Mouse (Mus musculus) intestine, embryonic 16.5 days (tissue): ENCODE measurements around the gene Sorbs2. TPM values are rescaled to one million over a fixed set of nuclear protein-coding genes. Genes with fewer than 3 reads are reported as not detected.

Experiments used
- ATAC-seq: fragments of 200-750 bp; cut with Nextera tagmentation; 2 replicates; pipeline ENCODE4 v1.8.0; 2017; ENCODE audit warnings: moderate TSS enrichment, moderate library complexity
- H3K27ac ChIP-seq: fragments of 300-500 bp; sonication (generic); 2 replicates; pipeline ENCODE4 v1.5.1; 2014; ENCODE audit warnings: mild to moderate bottlenecking, low read length
- H3K27me3 ChIP-seq: fragments of 300-500 bp; sonication (generic); replicated peaks from 2 replicates; pipeline ENCODE4 v1.6.1; 2014; ENCODE audit warnings: low read length, control low read depth, mixed read lengths; ENCODE audit not compliant: control insufficient read depth, insufficient read depth
- H3K36me3 ChIP-seq: fragments of 300-500 bp; sonication (generic); 2 replicates; pipeline ENCODE4 v1.6.1; 2014; ENCODE audit warnings: low read length, control low read depth; ENCODE audit not compliant: control insufficient read depth, insufficient read depth
- H3K4me1 ChIP-seq: fragments of 300-500 bp; sonication (generic); 2 replicates; pipeline ENCODE4 v1.6.1; 2014; ENCODE audit warnings: low read length, control low read depth, mixed read lengths; ENCODE audit not compliant: control insufficient read depth, insufficient read depth
- H3K4me2 ChIP-seq: fragments of 300-500 bp; sonication (generic); 2 replicates; pipeline ENCODE4 v1.6.1; 2014; ENCODE audit warnings: low read depth, low read length, control low read depth
- H3K4me3 ChIP-seq: fragments of 300-500 bp; sonication (generic); 2 replicates; pipeline ENCODE4 v1.5.1; 2014; ENCODE audit warnings: mild to moderate bottlenecking, low read length
- H3K9ac ChIP-seq: fragments of 300-500 bp; sonication (generic); 2 replicates; pipeline ENCODE4 v1.6.1; 2014; ENCODE audit warnings: low read depth, low read length
- H3K9me3 ChIP-seq: fragments of 300-500 bp; sonication (generic); 2 replicates; pipeline ENCODE4 v1.6.1; 2016; ENCODE audit warnings: low read length, control low read depth; ENCODE audit not compliant: control insufficient read depth
- WGBS: fragments of 180-500 bp; shearing (Covaris S2); extraction: QIAGEN DNeasy Blood & Tissue Kit; methylation state at CpG from one replicate; pipeline ENCODE4 v1.1.7; 2014; 5-methylcytosine and 5-hydroxymethylcytosine counted together
- polyA plus RNA-seq: library from polyadenylated mRNA; unstranded; fragments of >200 nt; fragmentation: Nextera tagmentation; extraction: Ambion mirVana; gene quantifications from 2 replicates; pipeline ENCODE4 v1.2.1, GENCODE M21; 2015

Gene Sorbs2
- polyA plus RNA-seq, 1 experiment from 2014 or later, result 19.1 TPM

DNA sequence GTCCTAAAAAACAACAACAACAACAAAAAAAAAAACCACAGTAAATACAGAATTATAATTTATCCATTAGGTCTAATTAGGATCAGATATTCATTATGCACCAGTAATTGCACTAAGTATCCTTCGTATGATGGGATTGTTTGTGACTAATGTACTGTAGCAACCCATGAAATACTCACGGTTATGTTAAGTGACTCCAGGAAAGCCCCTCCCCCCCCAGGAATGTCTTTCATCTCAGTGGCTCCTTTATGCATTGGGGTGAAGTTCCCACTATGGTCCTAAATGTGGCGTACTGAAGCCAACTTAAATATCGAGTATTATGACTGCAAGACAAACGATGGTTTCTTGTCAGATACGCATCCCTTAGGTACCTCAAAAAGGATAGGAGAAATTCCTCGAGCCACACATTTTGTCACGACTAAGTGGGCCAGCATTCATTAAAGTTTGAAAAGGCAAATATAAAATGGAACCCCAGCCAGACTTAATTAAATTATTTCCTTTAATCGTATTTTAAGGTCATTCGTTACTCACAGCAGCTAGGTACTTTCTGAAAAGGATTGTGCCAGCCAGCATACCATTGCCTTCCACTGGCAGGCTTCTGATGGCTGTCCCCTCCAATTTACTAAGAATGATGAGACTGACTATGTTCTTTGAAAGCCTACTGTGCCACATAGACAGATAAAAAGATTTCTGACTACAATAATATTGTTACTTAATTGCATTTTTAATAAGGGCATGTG is 169.7 kb downstream of the Sorbs2 start:
- Histone ChIP-seq H3K27me3 (no peaks in the 10 kb centered on the region), H3K4me3 (no peak overlapping the region), H3K4me1 (no peaks in the 10 kb centered on the region), H3K9me3 (no peaks in the 10 kb centered on the region), H3K9ac (no peak overlapping the region), H3K36me3 (no peaks in the 10 kb centered on the region), H3K4me2 (no peak overlapping the region), H3K27ac (no peak overlapping the region)
- no peak for ATAC-seq
- 71% methylated on average over 10 of the region's 10 CpGs for WGBS

DNA sequence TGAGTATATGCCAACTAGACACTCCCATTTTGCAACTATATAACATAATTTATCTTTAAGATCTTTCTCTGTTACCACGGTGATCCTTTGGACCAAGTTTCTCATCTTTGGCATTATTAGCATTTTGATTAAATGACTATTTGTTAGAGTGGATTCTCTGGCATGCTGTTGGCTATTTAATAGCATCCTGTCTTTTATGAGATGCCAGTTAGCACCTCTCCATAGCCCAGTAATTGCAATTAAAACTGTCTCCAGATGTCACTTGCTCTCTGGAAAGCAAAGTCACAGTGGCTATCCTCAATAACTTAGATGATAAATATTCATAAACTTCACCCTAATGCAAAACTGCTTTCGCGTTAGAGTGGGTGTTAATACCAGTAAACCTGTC is 170.3 kb downstream of the Sorbs2 start:
- Histone ChIP-seq H3K4me1 (no peaks in the 10 kb centered on the region), H3K27me3 (no peaks in the 10 kb centered on the region), H3K4me2 (no peak overlapping the region), H3K9me3 (no peaks in the 10 kb centered on the region), H3K36me3 (no peaks in the 10 kb centered on the region), H3K27ac (no peak overlapping the region), H3K9ac (no peak overlapping the region), H3K4me3 (no peak overlapping the region)
- WGBS, result 92% methylated on average over 3 of the region's 3 CpGs
- ATAC-seq, result no peak

DNA sequence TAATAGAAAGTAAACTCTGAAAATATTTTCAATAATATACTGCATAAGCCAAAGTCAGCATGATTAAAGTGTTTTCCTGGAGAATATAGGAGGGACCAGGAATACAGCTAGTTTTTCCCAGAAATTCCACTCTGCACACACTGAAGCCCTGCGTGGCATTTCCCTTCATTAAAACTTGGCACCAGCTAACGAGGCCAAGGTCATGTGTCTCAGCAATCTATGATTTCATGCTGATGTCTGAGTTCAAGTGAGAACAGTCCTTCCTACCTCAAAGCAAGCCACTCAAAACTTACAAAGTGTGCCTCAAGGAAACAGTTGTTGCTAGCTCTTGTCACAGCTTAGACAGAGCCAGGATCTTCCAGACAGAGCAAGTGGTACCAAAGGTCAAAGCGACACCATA is 173.6 kb downstream of the Sorbs2 start:
- H3K9me3 ChIP-seq, result no peaks in the 10 kb centered on the region
- WGBS, result 74% methylated on average over 3 of the region's 3 CpGs
- no peak overlapping the region for H3K9ac ChIP-seq
- H3K27ac ChIP-seq, result no peak overlapping the region
- no peaks in the 10 kb centered on the region for H3K36me3 ChIP-seq
- H3K4me3 ChIP-seq, result no peak overlapping the region
- ATAC-seq, result no peak
- H3K27me3 ChIP-seq, result no peaks in the 10 kb centered on the region
- no peak overlapping the region for H3K4me2 ChIP-seq
- H3K4me1 ChIP-seq, result no peaks in the 10 kb centered on the region

DNA sequence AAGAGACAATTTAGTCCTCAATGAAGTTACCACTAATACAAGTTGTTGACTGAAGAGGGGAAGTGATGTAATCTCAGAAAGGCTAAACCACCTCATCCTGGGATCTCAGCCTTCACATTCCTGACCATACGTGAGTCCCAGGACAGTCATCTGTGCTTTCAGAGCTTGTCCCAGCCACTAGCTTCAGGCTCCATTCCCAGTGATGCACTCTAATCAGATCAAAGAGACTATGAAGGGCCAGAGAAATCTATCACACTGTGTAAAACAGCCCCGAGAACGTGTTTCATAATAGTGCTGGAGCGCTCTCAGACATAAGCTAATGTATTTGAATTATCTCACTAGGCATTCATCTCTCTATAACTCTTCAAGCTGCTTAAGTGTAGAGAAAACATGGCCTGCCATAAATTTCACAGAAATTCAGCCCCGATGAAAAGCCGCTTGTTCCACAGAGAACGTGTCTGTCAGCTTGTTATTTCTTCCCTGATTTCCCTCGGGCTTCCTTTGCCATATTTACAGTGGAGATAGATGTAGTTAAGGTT is 175.3 kb downstream of the Sorbs2 start:
- 68% methylated on average over 8 of the region's 8 CpGs for WGBS
- ATAC-seq, result no peak
- no peak overlapping the region for H3K4me2 ChIP-seq

DNA sequence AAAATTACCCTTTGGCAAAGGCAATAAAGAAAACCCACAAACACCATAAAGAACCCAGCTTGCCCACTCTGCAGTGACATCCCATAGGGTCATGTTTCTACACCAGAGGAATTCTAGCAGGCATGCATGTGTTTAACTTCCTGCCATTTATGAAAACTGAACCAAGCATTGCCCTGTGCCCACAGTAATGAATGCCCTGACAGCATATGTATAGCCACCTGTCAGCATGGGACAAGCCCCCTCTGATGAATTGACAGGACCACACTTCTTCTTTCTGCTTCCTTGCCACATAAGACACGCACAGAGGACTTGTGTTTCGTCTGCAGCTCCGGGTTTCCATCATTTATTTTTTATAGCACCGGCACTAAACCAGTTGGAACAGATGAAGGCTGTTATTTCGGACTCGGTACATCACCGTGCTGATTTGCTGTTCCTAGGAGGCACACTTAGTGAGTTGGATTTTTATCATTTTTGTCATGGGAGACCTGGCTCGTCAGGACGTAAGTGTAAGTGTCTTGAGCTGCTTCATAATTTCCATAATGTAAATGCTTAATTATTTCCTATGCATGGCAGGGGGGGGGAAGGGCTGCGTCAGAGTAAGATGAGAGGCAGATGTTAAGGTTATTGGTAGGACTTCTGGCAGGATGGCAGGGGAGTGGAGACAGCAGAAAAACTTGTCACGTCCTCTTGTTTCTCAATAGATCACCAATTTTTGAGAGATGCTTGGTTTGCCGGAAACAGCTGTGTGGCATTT is 180.5 kb downstream of the Sorbs2 start:
- Histone ChIP-seq H3K9me3 (no peaks in the 10 kb centered on the region), H3K4me1 (0 out of 2 replicates have a peak, but pooled peaks cover 2% of the 10 kb centered on the region), H3K36me3 (no peaks in the 10 kb centered on the region), H3K27ac (no peak overlapping the region), H3K4me3 (no peak overlapping the region), H3K27me3 (no peaks in the 10 kb centered on the region), H3K4me2 (no peak overlapping the region), H3K9ac (no peak overlapping the region)
- WGBS, result 62% methylated on average over 12 of the region's 12 CpGs
- no peak for ATAC-seq

More for the DNA sequence above, 175.3 kb downstream of the Sorbs2 start:
- H3K9ac ChIP-seq, result no peak overlapping the region
- no peaks in the 10 kb centered on the region for H3K27me3 ChIP-seq
- no peaks in the 10 kb centered on the region for H3K9me3 ChIP-seq
- H3K4me3 ChIP-seq, result no peak overlapping the region
- H3K36me3 ChIP-seq, result no peaks in the 10 kb centered on the region
- H3K4me1 ChIP-seq, result 0 out of 2 replicates have a peak, but pooled peaks cover under 1% of the 10 kb centered on the region
- no peak overlapping the region for H3K27ac ChIP-seq

DNA sequence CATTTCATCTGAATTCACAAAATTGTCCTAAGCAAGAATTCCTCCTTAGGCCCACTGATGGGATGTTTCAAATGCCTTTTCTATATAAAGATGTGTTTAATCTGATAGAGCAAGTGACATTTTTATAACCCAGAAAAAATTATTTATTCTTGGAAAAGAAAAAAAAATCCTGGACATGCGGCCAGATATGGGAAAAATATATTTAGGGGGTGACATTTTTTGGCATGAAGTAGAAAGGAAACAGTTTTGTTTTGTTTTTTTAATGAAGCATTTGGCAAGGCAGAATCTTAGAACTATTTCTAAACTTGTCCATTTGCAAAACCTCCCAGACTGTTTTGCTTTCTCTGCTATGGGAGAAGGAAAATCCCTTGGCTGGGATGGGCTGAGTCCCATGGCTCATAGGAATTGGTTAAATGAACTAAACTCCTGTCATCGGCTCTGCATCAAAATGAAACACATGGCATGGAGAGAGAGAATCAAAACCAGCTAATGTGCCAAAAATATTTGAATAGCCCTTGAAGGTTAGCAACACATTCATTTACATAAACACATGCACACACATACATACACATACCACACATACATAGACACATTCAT is 182.1 kb downstream of the Sorbs2 start:
- H3K4me1 ChIP-seq, result 0 out of 2 replicates have a peak, but pooled peaks cover 2% of the 10 kb centered on the region
- no peak overlapping the region for H3K9ac ChIP-seq
- 57% methylated on average over 2 of the region's 2 CpGs for WGBS
- H3K27me3 ChIP-seq, result no peaks in the 10 kb centered on the region
- H3K36me3 ChIP-seq, result no peaks in the 10 kb centered on the region
- H3K4me3 ChIP-seq, result no peak overlapping the region
- H3K27ac ChIP-seq, result no peak overlapping the region
- H3K4me2 ChIP-seq, result no peak overlapping the region
- H3K9me3 ChIP-seq, result no peaks in the 10 kb centered on the region
- no peak for ATAC-seq

DNA sequence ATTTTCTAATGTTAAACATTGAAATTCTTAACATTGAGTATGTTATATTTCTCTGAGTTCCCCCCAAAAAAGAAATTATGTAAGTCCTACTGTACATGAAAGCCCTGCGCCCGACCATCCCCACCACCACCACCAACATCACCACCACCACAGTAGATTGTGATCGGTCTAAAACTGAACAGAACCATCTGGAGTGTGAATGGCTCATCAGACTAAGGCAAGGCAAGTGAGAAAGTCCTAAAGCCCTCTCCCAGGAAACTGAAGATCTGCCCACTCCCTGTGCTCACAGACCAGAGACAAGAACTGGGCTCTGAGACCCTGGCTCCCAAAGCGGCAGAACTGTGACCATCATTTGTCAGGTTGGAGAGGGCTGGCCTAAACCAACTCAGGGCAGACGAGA is 192.5 kb downstream of the Sorbs2 start:
- Histone ChIP-seq H3K36me3 (no peaks in the 10 kb centered on the region), H3K4me1 (no peaks in the 10 kb centered on the region), H3K9ac (no peak overlapping the region), H3K27me3 (no peaks in the 10 kb centered on the region), H3K4me3 (no peak overlapping the region), H3K4me2 (no peak overlapping the region), H3K27ac (no peak overlapping the region), H3K9me3 (no peaks in the 10 kb centered on the region)
- WGBS, result 89% methylated on average over 5 of the region's 5 CpGs
- ATAC-seq, result no peak

DNA sequence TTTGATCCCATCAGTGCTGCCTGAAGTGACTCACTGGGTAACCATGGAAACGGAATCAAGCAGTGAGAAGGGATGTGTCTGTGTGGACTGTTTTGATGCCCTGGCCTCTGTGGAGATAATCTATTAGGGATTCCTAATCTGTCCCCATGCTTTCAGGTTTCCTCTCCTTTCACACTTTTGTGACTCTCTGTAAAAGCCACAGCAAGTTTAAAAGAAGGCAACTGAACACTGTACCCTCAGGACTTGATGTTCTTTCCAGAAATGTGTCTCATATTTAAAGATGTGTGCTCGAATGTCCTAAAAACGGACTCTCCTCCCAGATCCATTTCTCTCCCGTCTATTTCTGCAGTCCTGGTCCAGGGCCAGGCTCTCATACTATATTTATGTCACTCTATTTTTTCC is 196.1 kb downstream of the Sorbs2 start:
- no peak overlapping the region for H3K4me3 ChIP-seq
- ATAC-seq, result no peak
- no peaks in the 10 kb centered on the region for H3K9me3 ChIP-seq
- no peak overlapping the region for H3K9ac ChIP-seq
- no peaks in the 10 kb centered on the region for H3K4me1 ChIP-seq
- 68% methylated on average over 4 of the region's 4 CpGs for WGBS
- H3K36me3 ChIP-seq, result no peaks in the 10 kb centered on the region
- H3K4me2 ChIP-seq, result no peak overlapping the region
- H3K27ac ChIP-seq, result no peak overlapping the region
- H3K27me3 ChIP-seq, result no peaks in the 10 kb centered on the region

DNA sequence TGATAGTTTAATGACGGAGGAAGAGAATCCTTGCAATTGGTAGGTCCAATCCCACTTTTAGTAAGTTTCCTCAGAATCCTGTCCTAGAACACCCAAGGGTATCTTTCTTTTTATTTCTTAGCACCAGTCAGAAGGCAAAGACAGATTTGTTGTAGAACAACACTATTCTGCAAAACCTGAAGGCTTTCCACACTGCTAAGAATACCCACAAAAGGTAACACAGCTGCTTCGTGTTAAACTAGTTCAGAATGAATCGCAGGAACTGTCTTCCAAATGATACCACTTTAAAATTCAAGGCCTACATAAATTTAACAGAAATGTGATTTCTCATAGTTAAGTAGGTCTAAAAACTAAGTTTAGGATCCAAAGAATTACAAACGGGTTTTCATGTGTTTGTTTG is 201.5 kb downstream of the Sorbs2 start:
- no peaks in the 10 kb centered on the region for H3K36me3 ChIP-seq
- H3K9me3 ChIP-seq, result no peaks in the 10 kb centered on the region
- no peak for ATAC-seq
- no peak overlapping the region for H3K4me2 ChIP-seq
- no peak overlapping the region for H3K27ac ChIP-seq
- no peak overlapping the region for H3K9ac ChIP-seq
- H3K27me3 ChIP-seq, result no peaks in the 10 kb centered on the region
- no peak overlapping the region for H3K4me3 ChIP-seq
- WGBS, result 78% methylated on average over 4 of the region's 4 CpGs
- H3K4me1 ChIP-seq, result no peaks in the 10 kb centered on the region
